Mouse (Mus musculus) cerebellum, postnatal 36 days (tissue): ENCODE results near the gene Gm20403.
"Not testable (repeated sequence)": the region's sequence is repeated elsewhere in the genome, so short reads cannot be mapped to it uniquely, and the experiment has no call there.

Experiments
- DNase-seq, 2 experiments: peaks; one replicate each; pipeline ENCODE4 v3.0.0; 2021 to 2022; ENCODE audit warnings: mixed read lengths in 2 of 2

The Gm20403 gene

GRCm38 (mm10) chr12:54992814-54993213 is 6.5 kb upstream of the Gm20403 start:
- DNase-seq, result no peak

GRCm38 (mm10) chr12:54988323-54988850 is 2.1 kb upstream of the Gm20403 start:
- DNase-seq, result no peak

GRCm38 (mm10) chr12:54987156-54987555 is 827 bp upstream of the Gm20403 start:
- no peak for DNase-seq

DNA sequence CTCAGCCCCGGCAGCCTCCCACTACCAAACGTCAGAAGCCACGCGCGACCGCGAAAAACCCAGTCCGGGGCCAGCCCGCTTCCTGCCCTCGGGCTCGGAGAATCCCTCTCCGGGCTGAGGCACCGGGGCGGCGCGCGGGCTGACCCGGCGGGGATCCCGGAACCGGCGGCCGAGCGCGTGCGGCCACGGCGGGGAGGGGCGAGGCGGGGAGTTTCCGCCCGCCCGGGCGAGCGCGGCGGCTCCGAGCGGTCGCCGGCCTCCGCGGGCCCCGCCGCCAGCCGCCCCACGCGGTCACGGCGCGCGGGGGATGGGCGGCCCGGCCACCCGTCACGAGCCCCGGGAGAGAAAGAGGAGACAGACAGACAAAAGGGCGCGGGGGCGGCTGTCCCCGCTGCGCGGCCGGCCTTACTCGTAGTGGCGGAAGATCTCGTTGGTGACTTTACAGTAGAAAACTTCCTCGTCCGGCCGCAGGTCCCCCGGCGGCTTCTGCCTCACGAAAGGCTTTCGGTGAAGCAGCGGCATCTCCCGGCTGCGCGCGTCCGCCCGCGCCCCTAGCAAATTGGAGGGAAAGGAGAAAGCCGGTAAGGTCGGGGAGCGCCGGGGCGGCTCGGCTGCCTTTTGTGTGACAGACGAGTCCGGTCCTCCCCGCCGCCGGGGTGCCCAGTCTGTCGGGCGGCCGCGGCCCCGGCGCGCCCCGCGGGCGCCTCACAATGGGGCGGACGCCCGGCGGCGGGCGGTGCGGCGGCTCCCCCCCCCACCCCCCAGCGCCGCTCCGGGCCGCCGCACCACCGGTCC is 875 bp downstream of the Gm20403 start:
- DNase-seq, result peak; percentile 39 to 41

DNA sequence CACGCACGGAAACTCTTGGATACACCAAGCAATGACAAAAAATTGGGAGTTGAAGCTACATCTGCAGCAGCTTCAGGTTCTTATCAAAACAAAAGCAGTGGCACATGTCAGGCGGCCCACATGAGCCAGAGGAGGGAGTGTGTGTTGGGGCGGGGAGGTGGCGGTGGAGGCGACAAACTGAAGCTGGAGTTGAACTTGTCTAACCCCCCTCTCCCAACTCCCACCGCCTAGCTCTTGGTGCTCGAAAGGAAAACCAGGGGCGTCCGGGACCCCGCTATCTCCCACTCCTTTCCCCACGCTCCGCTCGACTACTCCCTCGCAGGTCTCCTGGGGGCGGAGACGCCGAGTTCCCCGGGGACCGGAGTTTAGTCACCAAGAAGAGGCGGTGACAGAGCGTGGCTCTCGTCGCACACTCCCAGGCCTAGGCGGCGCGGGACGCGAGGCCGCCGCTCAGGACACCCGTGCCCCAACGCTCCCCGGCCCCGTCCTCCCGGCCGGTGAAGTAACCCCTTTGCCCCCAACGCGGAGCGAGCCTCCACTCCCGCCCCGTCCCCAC is 1.6 kb downstream of the Gm20403 start:
- peak; percentile 29 to 34 for DNase-seq

DNA sequence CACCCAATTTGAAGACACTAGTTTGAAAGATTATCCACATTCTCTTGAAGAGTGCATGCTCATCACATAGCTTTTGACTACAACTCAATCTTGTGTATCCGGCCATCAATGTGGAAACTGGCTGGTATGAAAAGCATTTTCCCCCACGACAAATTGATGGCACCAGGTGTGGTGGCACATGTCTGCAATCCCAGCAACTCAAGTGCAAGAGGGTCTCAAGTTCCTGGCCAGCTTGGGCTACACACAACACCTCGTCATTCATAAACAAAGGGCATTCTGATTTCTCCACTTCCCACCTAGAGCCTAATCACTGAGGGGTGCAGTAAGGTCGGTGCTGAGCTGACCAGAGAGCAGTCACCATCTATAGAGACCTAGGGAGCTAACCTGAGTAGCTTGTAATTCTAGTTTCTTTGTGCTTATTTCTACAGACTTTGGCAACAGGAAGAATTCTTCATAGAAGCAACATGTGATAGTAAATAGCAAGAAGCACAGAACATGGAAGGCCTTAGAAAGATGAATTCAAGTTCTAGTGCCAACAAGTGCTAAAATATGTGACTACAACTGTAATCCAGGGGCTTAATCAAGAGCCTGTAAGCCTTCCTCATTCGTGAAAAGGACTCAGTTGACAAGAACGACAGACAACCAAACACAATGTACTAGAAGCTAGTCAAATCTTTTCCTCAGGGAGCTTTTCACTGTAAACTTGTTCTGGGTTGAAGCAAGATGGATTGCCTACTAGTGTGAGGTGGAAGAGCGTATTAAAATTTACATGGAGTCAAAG is 3.2 kb downstream of the Gm20403 start:
- no peak for DNase-seq

DNA sequence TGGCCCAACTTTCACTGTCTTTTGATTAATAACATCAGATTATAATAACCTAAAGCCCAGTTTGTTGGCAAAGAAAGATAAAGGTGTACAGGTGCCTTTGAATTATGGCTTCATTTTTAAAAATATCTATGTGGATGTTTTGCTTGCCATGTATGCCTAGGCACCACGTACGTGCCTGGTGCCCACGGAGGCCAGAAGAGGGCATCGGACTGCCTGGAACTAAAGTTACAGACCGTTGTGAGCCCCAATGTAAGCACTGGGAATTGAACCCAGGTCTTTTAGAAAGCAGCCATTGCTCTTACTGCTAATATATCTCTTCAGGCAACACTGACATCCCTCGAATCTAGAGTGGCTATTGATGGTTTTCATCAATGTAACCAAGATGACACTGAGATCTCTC is 4.4 kb downstream of the Gm20403 start:
- DNase-seq, result no peak

DNA sequence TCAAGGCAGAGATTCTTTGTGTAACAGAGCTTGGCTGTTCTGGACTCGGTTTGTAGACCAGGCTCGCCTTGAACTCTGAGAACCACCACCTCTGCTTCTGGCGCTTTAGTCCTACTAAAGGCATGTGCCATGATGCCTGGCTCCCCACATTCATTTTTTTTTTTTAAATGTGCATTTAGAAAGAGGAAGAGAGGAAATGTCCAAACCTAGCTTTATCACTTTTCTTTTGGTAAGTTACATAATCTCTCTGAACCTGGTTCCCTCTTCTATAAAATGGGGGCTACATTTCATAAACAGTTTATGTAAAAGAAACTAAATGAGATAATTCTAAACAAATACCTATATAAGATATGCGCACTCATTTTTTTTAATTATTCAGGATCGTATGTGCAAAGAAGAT is 5.4 kb downstream of the Gm20403 start:
- no peak for DNase-seq

- DNase-seq, result no peak
Measured at GRCm38 (mm10) chr12:54980532-54980931, 5.8 kb downstream of the Gm20403 start.

DNA sequence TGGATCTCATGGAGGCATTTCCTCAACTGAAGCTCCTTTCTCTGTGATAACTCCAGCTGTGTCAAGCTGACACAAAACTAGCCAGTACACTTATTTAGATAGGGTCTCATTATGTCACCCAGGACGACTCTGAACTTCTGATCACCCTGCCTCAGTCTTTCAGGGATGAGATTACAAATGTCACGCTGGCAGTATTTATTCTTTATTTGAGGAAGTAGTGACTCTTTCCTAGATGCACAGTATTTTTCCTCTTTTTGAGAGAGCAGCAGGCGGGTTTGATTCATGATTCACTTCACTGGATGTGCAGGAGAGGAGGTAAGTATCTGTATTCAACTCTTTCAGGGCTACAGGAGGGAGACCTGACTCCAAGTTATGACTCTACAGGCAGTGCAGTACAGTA is 17.3 kb downstream of the Gm20403 start:
- DNase-seq, result no peak

DNA sequence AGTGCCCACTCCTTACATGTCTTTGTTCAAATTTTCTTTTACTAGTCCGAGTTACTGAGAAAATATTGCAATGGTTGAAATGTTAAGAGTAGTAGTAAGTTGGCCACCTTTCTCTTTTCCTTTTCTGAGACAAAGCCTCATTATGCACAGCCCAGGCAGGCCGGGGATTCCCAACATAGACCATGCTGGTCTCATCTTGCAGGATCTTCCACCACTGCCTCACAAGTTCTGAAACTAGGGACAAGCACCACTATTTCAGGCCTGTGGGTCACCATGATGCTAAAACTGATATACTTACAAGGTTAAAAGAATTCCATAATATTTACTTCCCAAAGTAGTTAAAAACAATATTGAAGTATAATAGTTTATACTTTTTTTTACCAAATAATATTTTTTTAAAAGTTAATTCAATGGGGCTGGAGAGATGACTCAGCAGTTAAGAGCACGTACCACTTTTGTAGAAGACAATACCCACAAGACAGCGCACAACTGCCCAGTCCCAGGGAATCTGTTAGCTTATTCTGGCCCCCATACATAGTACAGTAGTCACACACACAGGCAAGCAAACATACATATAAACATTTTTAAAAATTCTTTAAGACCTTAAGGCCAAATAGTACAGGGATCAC is 20.7 kb downstream of the Gm20403 start:
- no peak for DNase-seq

- no peak for DNase-seq
Measured at GRCm38 (mm10) chr12:54959569-54959968, 26.8 kb downstream of the Gm20403 start.

DNA sequence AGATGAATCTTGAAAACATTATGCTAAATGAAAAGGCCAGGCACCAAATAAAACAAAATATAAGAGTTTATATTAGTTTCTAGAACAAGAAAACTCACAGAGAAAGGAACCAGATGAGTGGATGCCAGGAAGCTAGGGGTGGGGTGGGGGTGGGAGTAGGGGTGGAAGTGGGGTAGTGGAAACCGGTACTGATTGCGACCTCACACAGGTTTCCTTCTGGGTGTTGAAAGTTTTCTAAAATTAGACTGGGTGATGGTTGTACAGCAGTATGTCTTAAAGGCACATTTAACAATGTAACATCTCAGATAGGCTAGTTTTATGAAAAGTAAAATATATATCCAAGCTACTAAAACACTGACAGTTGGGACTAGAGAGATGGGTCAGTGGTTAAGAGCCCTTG is 29.4 kb downstream of the Gm20403 start:
- no peak for DNase-seq

GRCm38 (mm10) chr12:54956457-54956856 is 29.9 kb downstream of the Gm20403 start:
- DNase-seq, result no peak

GRCm38 (mm10) chr12:54946116-54946515 is 40.2 kb downstream of the Gm20403 start:
- DNase-seq, result no peak

DNA sequence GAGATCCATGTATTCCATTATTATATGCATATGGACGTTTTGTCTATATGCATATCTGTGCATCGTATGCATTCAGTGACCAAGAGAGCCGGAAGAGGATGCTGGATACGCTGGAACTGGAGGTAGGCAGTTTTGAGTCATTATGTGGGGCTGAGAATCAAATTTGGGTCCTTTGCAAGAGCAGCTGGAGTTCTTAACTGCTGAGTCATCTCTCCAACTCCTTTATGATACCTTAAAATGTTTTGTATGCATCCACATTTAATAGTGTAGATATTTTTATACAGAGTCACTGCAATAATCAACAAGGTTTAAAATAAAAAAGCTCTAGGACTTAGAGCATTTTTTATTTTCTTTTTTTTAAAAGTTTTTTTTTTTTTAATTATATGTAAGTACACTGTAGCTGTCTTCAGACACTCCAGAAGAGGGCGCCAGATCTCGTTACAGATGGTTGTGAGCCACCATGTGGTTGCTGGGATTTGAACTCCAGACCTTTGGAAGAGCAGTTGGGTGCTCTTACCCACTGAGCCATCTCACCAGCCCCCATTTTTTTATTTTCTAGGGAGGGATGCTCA is 43.7 kb downstream of the Gm20403 start:
- DNase-seq, result not testable (repeated sequence)

GRCm38 (mm10) chr12:54937581-54938343 is 48.6 kb downstream of the Gm20403 start:
- DNase-seq, result not testable (repeated sequence)
